Mouse (Mus musculus) heart, embryonic 11.5 days (tissue): Measurements from ENCODE around the gene Cdkal1. TPM values are rescaled to one million over a fixed set of nuclear protein-coding genes. Genes with fewer than 3 reads are reported as not detected.

Experiments used
- ATAC-seq: fragments of 200-750 bp; cut with Nextera tagmentation; replicated peaks from 2 replicates; pipeline ENCODE4 v1.8.0; 2017; ENCODE audit warnings: moderate library complexity; ENCODE audit not compliant: insufficient number of reproducible peaks, low FRiP score, low TSS enrichment
- H3K27ac ChIP-seq: fragments of 300-500 bp; sonication (generic); 2 replicates; pipeline ENCODE4 v1.5.1; 2014; ENCODE audit warnings: mild to moderate bottlenecking, low read depth, low read length
- H3K27me3 ChIP-seq: fragments of 300-500 bp; sonication (generic); 2 replicates; pipeline ENCODE4 v1.6.1; 2014; ENCODE audit warnings: mild to moderate bottlenecking, low read length, mixed read lengths; ENCODE audit not compliant: control insufficient read depth, insufficient read depth
- H3K36me3 ChIP-seq: fragments of 300-500 bp; sonication (generic); 2 replicates; pipeline ENCODE4 v1.6.1; 2014; ENCODE audit warnings: mild to moderate bottlenecking, low read length, moderate library complexity, mixed read lengths; ENCODE audit not compliant: control insufficient read depth, insufficient read depth
- H3K4me1 ChIP-seq: fragments of 300-500 bp; sonication (generic); 2 replicates; pipeline ENCODE4 v1.6.1; 2014; ENCODE audit warnings: low read length; ENCODE audit not compliant: control insufficient read depth, insufficient read depth
- H3K4me2 ChIP-seq: fragments of 300-500 bp; sonication (generic); 2 replicates; pipeline ENCODE4 v1.6.1; 2014; ENCODE audit warnings: mild to moderate bottlenecking, moderate library complexity
- H3K4me3 ChIP-seq: fragments of 300-500 bp; sonication (generic); 2 replicates; pipeline ENCODE4 v1.5.1; 2014; ENCODE audit warnings: low read depth, low read length
- H3K9ac ChIP-seq: fragments of 300-500 bp; sonication (generic); 2 replicates; pipeline ENCODE4 v1.6.1; 2014; ENCODE audit warnings: mild to moderate bottlenecking, low read depth, low read length, moderate library complexity
- H3K9me3 ChIP-seq: fragments of 300-500 bp; sonication (generic); replicated peaks from 2 replicates; pipeline ENCODE4 v1.6.1; 2016; ENCODE audit warnings: low read length; ENCODE audit not compliant: control insufficient read depth
- WGBS: fragments of 180-500 bp; shearing (Covaris S2); extraction: QIAGEN DNeasy Blood & Tissue Kit; methylation state at CpG from one replicate; pipeline ENCODE4 v1.1.7; 2014; ENCODE audit not compliant: insufficient replicate concordance; 5-methylcytosine and 5-hydroxymethylcytosine counted together
- polyA plus RNA-seq: library from polyadenylated mRNA; unstranded; fragments of >200 nt; fragmentation: Nextera tagmentation; extraction: Ambion mirVana; gene quantifications from 2 replicates; pipeline ENCODE4 v1.2.1, GENCODE M21; 2014

Gene Cdkal1
- polyA plus RNA-seq, 1 experiment from 2014 or later = 25.2 TPM

GRCm38 (mm10) chr13:29780713-29781112 is 74.8 kb downstream of the Cdkal1 start:
- WGBS = 35% methylated on average over 6 of the region's 6 CpGs
- Histone ChIP-seq H3K36me3 (no peaks in the 10 kb centered on the region), H3K9me3 (no peaks in the 10 kb centered on the region), H3K4me3 (no peak overlapping the region), H3K4me1 (peaks cover 9% of the 10 kb centered on the region), H3K27ac (0 out of 2 replicates have a peak overlapping the region, but pooled peaks have one; percentile 29), H3K27me3 (no peaks in the 10 kb centered on the region), H3K9ac (no peak overlapping the region), H3K4me2 (peak overlapping the region; percentile 16; the same call in 1 of the 2 replicates)
- no peak for ATAC-seq

- no peaks in the 10 kb centered on the region for H3K9me3 ChIP-seq
- 83% methylated on average over 5 of the region's 5 CpGs for WGBS
- H3K36me3 ChIP-seq = no peaks in the 10 kb centered on the region
- peaks cover 9% of the 10 kb centered on the region for H3K4me1 ChIP-seq
- no peak overlapping the region for H3K4me3 ChIP-seq
- no peak overlapping the region for H3K9ac ChIP-seq
- H3K4me2 ChIP-seq = no peak overlapping the region
- no peak overlapping the region for H3K27ac ChIP-seq
- ATAC-seq = no peak
- no peaks in the 10 kb centered on the region for H3K27me3 ChIP-seq
Measured at GRCm38 (mm10) chr13:29779519-29779918, 76.0 kb downstream of the Cdkal1 start.

GRCm38 (mm10) chr13:29779116-29779515 is 76.4 kb downstream of the Cdkal1 start:
- H3K9ac ChIP-seq = no peak overlapping the region
- H3K9me3 ChIP-seq = no peaks in the 10 kb centered on the region
- no peak overlapping the region for H3K4me2 ChIP-seq
- no peaks in the 10 kb centered on the region for H3K36me3 ChIP-seq
- no peak overlapping the region for H3K27ac ChIP-seq
- no peak for ATAC-seq
- WGBS = 79% methylated on average over 5 of the region's 5 CpGs
- no peaks in the 10 kb centered on the region for H3K27me3 ChIP-seq
- H3K4me1 ChIP-seq = peaks cover 9% of the 10 kb centered on the region
- H3K4me3 ChIP-seq = no peak overlapping the region

- WGBS = 88% methylated on average over 6 of the region's 6 CpGs
- Histone ChIP-seq H3K4me3 (no peak overlapping the region), H3K4me2 (no peak overlapping the region), H3K27ac (no peak overlapping the region), H3K4me1 (peaks cover 16% of the 10 kb centered on the region), H3K36me3 (no peaks in the 10 kb centered on the region), H3K9ac (no peak overlapping the region), H3K9me3 (no peaks in the 10 kb centered on the region), H3K27me3 (no peaks in the 10 kb centered on the region)
- no peak for ATAC-seq
Measured at GRCm38 (mm10) chr13:29778124-29778523, 77.3 kb downstream of the Cdkal1 start.

- Histone ChIP-seq H3K27me3 (no peaks in the 10 kb centered on the region), H3K9me3 (no peaks in the 10 kb centered on the region), H3K4me1 (peaks cover 16% of the 10 kb centered on the region), H3K36me3 (no peaks in the 10 kb centered on the region), H3K4me3 (no peak overlapping the region), H3K4me2 (no peak overlapping the region), H3K27ac (no peak overlapping the region), H3K9ac (no peak overlapping the region)
- 79% methylated on average over 4 of the region's 4 CpGs for WGBS
- ATAC-seq = no peak
Measured at GRCm38 (mm10) chr13:29777225-29777624, 78.2 kb downstream of the Cdkal1 start.

GRCm38 (mm10) chr13:29775603-29776230 is 79.8 kb downstream of the Cdkal1 start:
- WGBS = 79% methylated on average over 8 of the region's 8 CpGs
- Histone ChIP-seq H3K9ac (no peak overlapping the region), H3K27ac (no peak overlapping the region), H3K9me3 (no peaks in the 10 kb centered on the region), H3K4me1 (peaks cover 9% of the 10 kb centered on the region), H3K36me3 (no peaks in the 10 kb centered on the region), H3K27me3 (no peaks in the 10 kb centered on the region), H3K4me2 (no peak overlapping the region), H3K4me3 (no peak overlapping the region)
- no peak for ATAC-seq

- ATAC-seq = no peak; the same call in 1 of the 2 replicates
- 15% methylated on average over 6 of the region's 6 CpGs for WGBS
- Histone ChIP-seq H3K36me3 (no peaks in the 10 kb centered on the region), H3K9ac (no peak overlapping the region), H3K27me3 (no peaks in the 10 kb centered on the region), H3K4me2 (no peak overlapping the region), H3K4me1 (peaks cover 12% of the 10 kb centered on the region), H3K9me3 (no peaks in the 10 kb centered on the region), H3K4me3 (no peak overlapping the region), H3K27ac (peak overlapping the region; percentile 35; the same call in 1 of the 2 replicates)
Measured at GRCm38 (mm10) chr13:29773563-29773962, 81.9 kb downstream of the Cdkal1 start.

- H3K27ac ChIP-seq = no peak overlapping the region
- H3K27me3 ChIP-seq = no peaks in the 10 kb centered on the region
- no peak for ATAC-seq
- H3K4me3 ChIP-seq = no peak overlapping the region
- H3K4me2 ChIP-seq = no peak overlapping the region
- H3K9me3 ChIP-seq = no peaks in the 10 kb centered on the region
- no peaks in the 10 kb centered on the region for H3K36me3 ChIP-seq
- peaks cover 12% of the 10 kb centered on the region for H3K4me1 ChIP-seq
- no peak overlapping the region for H3K9ac ChIP-seq
- 63% methylated on average over 3 of the region's 3 CpGs for WGBS
Measured at GRCm38 (mm10) chr13:29772970-29773369, 82.5 kb downstream of the Cdkal1 start.
